Mouse (Mus musculus): Measurements from ENCODE around the gene Cdan1. TPM values are rescaled to one million over a fixed set of nuclear protein-coding genes. Genes with fewer than 3 reads are reported as not detected.

Gene Cdan1
- polyA plus RNA-seq, 1 experiment: 19.7 TPM

DNA sequence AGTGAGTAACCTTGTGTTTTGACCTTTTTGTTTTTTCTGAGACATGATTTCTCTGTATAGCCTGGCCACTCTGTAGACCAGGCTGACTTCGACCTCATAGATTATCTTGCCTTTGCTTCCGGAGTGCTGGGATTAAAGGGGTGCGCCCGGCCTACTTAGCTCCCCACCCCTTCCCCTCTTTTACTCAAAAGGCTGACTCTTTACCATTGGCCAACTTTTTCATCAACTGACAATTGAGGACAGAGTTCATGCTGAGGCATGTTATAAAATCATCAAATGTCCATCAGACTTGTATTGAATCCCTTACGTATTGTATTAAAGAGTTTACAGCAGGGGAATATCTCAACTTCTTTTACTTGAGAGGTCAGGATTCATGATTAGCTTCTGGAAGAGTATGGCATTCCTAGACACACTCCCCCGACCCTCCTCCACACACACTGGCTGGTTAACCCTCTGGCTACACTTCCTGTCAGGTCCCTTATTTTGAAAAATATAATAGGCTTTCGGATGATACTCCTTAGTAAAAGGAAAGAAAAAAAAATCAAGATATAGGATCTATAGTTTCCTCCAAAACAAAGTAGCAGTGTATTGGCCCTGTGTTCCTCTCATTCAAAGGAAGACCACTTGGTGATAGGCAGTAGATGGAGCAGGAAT is 117.9 kb downstream of the Cdan1 start:
- TF ChIP-seq EP300 (IDR thresholded peaks at IDR 0.05; ENCODE audit: insufficient read depth, low read depth, low read length) (no peak), CTCF (IDR thresholded peaks at IDR 0.05; ENCODE audit: low read depth, low read length) (no peak), POLR2A (IDR thresholded peaks at IDR 0.05; ENCODE audit: insufficient read depth, low read length) (no peak)

GRCm38 (mm10) chr2:120731167-120731862 is 118.6 kb downstream of the Cdan1 start:
- H3K27ac ChIP-seq (ENCODE audit: insufficient read depth, low read length): peak overlapping the region; percentile 92
- no peak for TF ChIP-seq EP300 (IDR thresholded peaks at IDR 0.05; ENCODE audit: insufficient read depth, low read depth, low read length)
- TF ChIP-seq CTCF (IDR thresholded peaks at IDR 0.05; ENCODE audit: low read depth, low read length): no peak
- peak; percentile 77 for TF ChIP-seq POLR2A (IDR thresholded peaks at IDR 0.05; ENCODE audit: insufficient read depth, low read length)
- peak overlapping the region; percentile 96 for H3K4me3 ChIP-seq (ENCODE audit: low read depth, low read length)
- no peaks in the 10 kb centered on the region for H3K9me3 ChIP-seq (replicated peaks; ENCODE audit: control insufficient read depth, insufficient read depth, low read length, poor library complexity, severe bottlenecking)
- H3K27me3 ChIP-seq (ENCODE audit: control insufficient read depth, insufficient read depth, low read length, poor library complexity, severe bottlenecking): no peaks in the 10 kb centered on the region
- H3K4me1 ChIP-seq (ENCODE audit: control insufficient read depth, insufficient read depth, low read length): peaks cover 3% of the 10 kb centered on the region
- peak overlapping the region; percentile 94 for H3K9ac ChIP-seq (ENCODE audit: low read depth, poor library complexity, severe bottlenecking)
- H3K36me3 ChIP-seq (ENCODE audit: control insufficient read depth, insufficient read depth, low read length, poor library complexity, severe bottlenecking): peaks cover 22% of the 10 kb centered on the region

More for the DNA sequence above, 117.9 kb downstream of the Cdan1 start:
- Histone ChIP-seq H3K4me1 (ENCODE audit: control insufficient read depth, insufficient read depth, low read length) (peaks cover 3% of the 10 kb centered on the region), H3K9me3 (replicated peaks; ENCODE audit: control insufficient read depth, insufficient read depth, low read length, poor library complexity, severe bottlenecking) (no peaks in the 10 kb centered on the region), H3K27me3 (ENCODE audit: control insufficient read depth, insufficient read depth, low read length, poor library complexity, severe bottlenecking) (no peaks in the 10 kb centered on the region), H3K36me3 (ENCODE audit: control insufficient read depth, insufficient read depth, low read length, poor library complexity, severe bottlenecking) (peaks cover 15% of the 10 kb centered on the region), H3K9ac (ENCODE audit: low read depth, poor library complexity, severe bottlenecking) (peak overlapping the region; percentile 94), H3K4me3 (ENCODE audit: low read depth, low read length) (peak overlapping the region; percentile 74), H3K27ac (ENCODE audit: insufficient read depth, low read length) (peak overlapping the region; percentile 92)

DNA sequence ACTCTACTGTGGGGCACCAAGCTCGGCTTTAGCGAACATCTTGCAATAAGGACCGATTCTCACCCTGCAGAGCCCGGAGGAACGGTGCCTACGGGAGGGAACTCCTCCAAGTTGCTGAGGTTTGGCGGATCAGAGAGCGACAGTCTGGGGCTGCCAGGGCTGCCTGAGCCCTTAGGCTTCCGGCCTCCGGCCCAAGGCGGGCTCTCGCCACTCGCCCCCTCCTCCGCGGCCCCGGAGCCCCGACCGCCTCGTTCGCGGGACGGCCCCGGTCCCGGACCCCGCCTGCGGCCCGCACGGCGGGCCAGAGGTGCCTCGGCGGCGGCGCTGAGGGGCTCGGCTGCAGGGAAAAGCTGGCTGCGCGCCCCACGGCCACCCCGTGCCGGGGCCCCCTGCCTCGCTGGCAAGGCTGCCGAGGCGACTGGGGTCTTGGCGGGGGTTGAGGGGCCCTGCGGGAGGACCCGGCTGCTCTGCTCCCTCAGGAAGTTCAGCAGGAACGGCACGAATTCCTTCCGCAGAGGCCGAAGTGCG is 119.2 kb downstream of the Cdan1 start:
- Histone ChIP-seq H3K36me3 (ENCODE audit: control insufficient read depth, insufficient read depth, low read length, poor library complexity, severe bottlenecking) (peaks cover 28% of the 10 kb centered on the region), H3K4me3 (ENCODE audit: low read depth, low read length) (peak overlapping the region; percentile 96), H3K4me1 (ENCODE audit: control insufficient read depth, insufficient read depth, low read length) (peaks cover 3% of the 10 kb centered on the region), H3K9me3 (replicated peaks; ENCODE audit: control insufficient read depth, insufficient read depth, low read length, poor library complexity, severe bottlenecking) (no peaks in the 10 kb centered on the region), H3K27me3 (ENCODE audit: control insufficient read depth, insufficient read depth, low read length, poor library complexity, severe bottlenecking) (no peaks in the 10 kb centered on the region), H3K9ac (ENCODE audit: low read depth, poor library complexity, severe bottlenecking) (peak overlapping the region; percentile 94), H3K27ac (ENCODE audit: insufficient read depth, low read length) (peak overlapping the region; percentile 80)
- no peak for TF ChIP-seq CTCF (IDR thresholded peaks at IDR 0.05; ENCODE audit: low read depth, low read length)
- no peak for TF ChIP-seq EP300 (IDR thresholded peaks at IDR 0.05; ENCODE audit: insufficient read depth, low read depth, low read length)
- TF ChIP-seq POLR2A (IDR thresholded peaks at IDR 0.05; ENCODE audit: insufficient read depth, low read length): no peak

- Histone ChIP-seq H3K9me3 (replicated peaks; ENCODE audit: control insufficient read depth, insufficient read depth, low read length, poor library complexity, severe bottlenecking) (no peaks in the 10 kb centered on the region), H3K9ac (ENCODE audit: low read depth, poor library complexity, severe bottlenecking) (peak overlapping the region; percentile 94), H3K4me1 (ENCODE audit: control insufficient read depth, insufficient read depth, low read length) (peaks cover 3% of the 10 kb centered on the region), H3K27ac (ENCODE audit: insufficient read depth, low read length) (no peak overlapping the region), H3K27me3 (ENCODE audit: control insufficient read depth, insufficient read depth, low read length, poor library complexity, severe bottlenecking) (no peaks in the 10 kb centered on the region), H3K4me3 (ENCODE audit: low read depth, low read length) (peak overlapping the region; percentile 96), H3K36me3 (ENCODE audit: control insufficient read depth, insufficient read depth, low read length, poor library complexity, severe bottlenecking) (peaks cover 35% of the 10 kb centered on the region)
- TF ChIP-seq EP300 (IDR thresholded peaks at IDR 0.05; ENCODE audit: insufficient read depth, low read depth, low read length) (no peak), POLR2A (IDR thresholded peaks at IDR 0.05; ENCODE audit: insufficient read depth, low read length) (no peak), CTCF (IDR thresholded peaks at IDR 0.05; ENCODE audit: low read depth, low read length) (no peak)
Measured at GRCm38 (mm10) chr2:120729775-120730585, 119.9 kb downstream of the Cdan1 start.

- H3K9ac ChIP-seq (ENCODE audit: low read depth, poor library complexity, severe bottlenecking): no peak overlapping the region
- H3K9me3 ChIP-seq (replicated peaks; ENCODE audit: control insufficient read depth, insufficient read depth, low read length, poor library complexity, severe bottlenecking): no peaks in the 10 kb centered on the region
- no peaks in the 10 kb centered on the region for H3K27me3 ChIP-seq (ENCODE audit: control insufficient read depth, insufficient read depth, low read length, poor library complexity, severe bottlenecking)
- peaks cover 59% of the 10 kb centered on the region for H3K36me3 ChIP-seq (ENCODE audit: control insufficient read depth, insufficient read depth, low read length, poor library complexity, severe bottlenecking)
- TF ChIP-seq EP300 (IDR thresholded peaks at IDR 0.05; ENCODE audit: insufficient read depth, low read depth, low read length) (no peak), POLR2A (IDR thresholded peaks at IDR 0.05; ENCODE audit: insufficient read depth, low read length) (no peak)
- H3K4me1 ChIP-seq (ENCODE audit: control insufficient read depth, insufficient read depth, low read length): no peaks in the 10 kb centered on the region
- H3K4me3 ChIP-seq (ENCODE audit: low read depth, low read length): no peak overlapping the region
- H3K27ac ChIP-seq (ENCODE audit: insufficient read depth, low read length): no peak overlapping the region
Measured at GRCm38 (mm10) chr2:120724176-120724575, 125.8 kb downstream of the Cdan1 start.
